Mouse (Mus musculus) megakaryocyte-erythroid progenitor cell, adult 5-6 weeks (primary cell): Measurements from ENCODE around the gene Cic. TPM values are rescaled to one million over a fixed set of nuclear protein-coding genes. Genes with fewer than 3 reads are reported as not detected.
"Not testable (repeated sequence)": the region's sequence is repeated elsewhere in the genome, so short reads cannot be mapped to it uniquely, and the experiment has no call there.

Source experiments
- ATAC-seq: replicated peaks from 2 replicates; pipeline ENCODE4 v1.8.0; 2016; ENCODE audit warnings: mild to moderate bottlenecking, inconsistent platforms; ENCODE audit not compliant: severe bottlenecking, poor library complexity, low FRiP score, low TSS enrichment
- total RNA-seq, 2 experiments: library from RNA; stranded (forward) in 1 of 2; stranded (reverse) in 1 of 2; fragments of 200-1000, 215-1000 nt in 1 of 2; fragments of >200 nt in 1 of 2; fragmentation: Nextera tagmentation in 1 of 2; gene quantifications; 2 replicates each; pipeline ENCODE4 v1.2.3; 2014 to 2017

Cic gene
- total RNA-seq, 2 experiments from 2014 or later, result 40.0 to 125 TPM

- ATAC-seq, result no peak
Measured at GRCm38 (mm10) chr7:25317446-25317999, 50.0 kb downstream of the Cic start.

DNA sequence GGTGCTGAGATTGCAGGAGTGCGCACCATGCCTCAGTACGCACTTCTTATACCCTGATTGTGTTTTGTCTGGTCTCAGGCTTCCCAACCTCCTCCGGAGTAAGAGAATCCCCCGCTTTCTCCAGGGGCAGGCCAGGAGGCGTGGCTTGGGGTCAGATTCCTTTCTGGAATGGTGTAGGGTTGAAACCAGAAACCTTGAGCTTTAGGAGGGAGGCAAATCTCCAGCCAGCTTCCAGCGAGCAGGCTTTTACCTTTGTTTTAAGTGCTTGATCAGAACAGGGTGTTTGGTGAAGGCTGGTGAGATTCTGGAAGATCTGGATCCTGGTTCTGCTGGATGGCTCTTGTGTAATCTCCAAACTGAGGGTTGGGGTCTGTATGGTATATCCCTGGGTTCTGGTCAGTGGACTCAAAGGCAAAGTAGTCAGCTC lies 54.6 kb downstream of the Cic start:
- ATAC-seq, result no peak

DNA sequence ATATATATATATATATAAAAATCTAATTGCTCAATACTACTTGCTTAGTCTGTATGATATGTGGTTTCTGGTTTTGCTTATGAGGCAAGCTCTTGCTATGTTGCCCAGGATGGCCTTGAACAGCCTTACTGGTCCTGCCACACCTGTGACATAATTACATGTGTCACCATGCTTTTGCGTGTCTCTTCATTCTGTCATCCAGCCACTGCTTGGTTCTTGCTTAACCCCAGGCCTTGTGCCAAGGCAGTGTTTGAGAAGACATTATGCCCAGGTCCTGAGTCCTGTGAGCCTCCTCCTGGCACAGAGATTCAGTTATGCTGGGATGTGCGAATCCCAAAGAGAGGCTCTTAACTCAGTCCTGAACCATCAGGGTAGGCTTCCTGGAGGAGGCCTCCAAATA lies 55.7 kb downstream of the Cic start:
- no peak for ATAC-seq

DNA sequence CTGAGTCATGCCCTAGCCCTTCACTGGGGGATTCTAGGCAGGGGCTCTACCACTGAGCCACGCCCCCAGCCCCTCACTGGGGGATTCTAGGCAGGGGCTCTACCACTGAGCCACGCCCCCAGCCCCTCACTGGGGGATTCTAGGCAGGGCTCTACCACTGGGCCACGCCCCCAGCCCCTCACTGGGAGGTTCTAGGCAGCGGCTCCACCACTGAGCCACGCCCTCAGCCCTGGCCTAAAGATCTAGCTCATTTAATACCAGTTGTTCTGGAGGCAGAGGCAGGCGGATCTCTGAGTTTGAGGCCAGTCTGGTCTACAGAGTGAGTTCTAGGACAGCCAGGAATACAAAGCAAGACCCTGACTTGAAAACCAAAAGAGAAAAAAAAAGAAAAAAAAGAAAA lies 57.9 kb downstream of the Cic start:
- ATAC-seq, result not testable (repeated sequence)

GRCm38 (mm10) chr7:25326233-25326632 lies 58.7 kb downstream of the Cic start:
- ATAC-seq, result no peak

- ATAC-seq, result peak; percentile 72
Measured at GRCm38 (mm10) chr7:25333596-25334307, 66.2 kb downstream of the Cic start.

DNA sequence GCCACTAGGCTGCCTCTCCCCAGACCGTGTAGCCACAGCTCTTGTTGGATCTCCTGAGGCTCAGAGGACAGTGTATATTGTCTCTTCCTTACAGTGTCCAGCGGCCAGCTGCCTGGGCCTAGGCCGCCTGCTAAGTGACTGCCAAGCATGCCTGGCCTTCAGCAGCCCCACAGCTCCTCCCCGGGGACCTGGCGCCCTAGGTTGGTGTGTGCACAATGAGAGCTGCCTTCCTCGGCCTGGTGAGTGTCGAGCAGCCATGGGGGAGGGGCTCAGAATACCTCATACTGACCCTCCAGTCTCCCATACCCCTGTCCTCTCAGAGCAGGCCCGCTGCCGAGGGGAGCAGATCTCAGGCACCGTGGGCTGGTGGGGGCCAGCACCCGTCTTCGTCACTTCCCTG lies 67.0 kb downstream of the Cic start:
- ATAC-seq, result no peak

GRCm38 (mm10) chr7:25339329-25339728 lies 71.8 kb downstream of the Cic start:
- no peak for ATAC-seq

DNA sequence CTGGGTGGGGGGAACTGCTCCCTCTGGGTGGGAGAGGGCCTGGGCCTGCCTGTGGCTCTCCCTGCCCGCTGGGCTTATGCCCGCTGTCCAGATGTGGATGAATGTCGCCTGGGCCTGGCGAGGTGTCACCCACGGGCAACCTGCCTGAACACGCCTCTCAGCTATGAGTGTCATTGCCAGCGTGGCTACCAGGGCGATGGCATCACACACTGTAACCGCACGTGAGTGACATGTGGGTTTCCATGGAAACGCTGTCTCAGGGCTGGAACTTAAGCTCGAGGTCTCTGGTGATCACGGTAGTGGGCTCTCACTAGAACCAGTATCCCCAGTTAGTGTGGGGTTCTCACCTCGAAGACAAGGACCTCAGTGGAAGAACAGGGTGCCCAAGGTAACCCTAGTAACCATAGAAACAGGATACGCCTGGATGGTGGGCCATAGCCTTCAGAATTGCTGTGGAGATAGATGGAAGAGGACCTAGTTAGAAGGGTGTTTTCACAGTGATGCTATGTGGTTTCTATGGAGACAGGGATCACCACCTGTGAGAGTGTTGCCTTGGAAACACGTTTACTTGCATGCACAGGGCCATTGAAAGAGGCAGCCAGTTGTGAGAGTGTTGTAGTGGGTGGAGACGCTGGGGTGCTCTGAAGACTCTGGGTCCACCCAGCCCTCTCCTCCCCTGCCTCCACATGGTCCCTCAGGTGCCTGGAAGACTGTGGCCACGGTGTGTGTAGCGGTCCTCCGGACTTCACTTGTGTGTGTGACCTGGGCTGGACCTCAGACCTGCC lies 73.7 kb downstream of the Cic start:
- ATAC-seq, result 0 out of 2 replicates have a peak, but pooled peaks have one; percentile 14

Other genes starting within 250 kb of the Cic start
- 20.9 and 31.7 TPM in 2 replicates for gene Grik5, start 195.4 kb upstream of the Cic start, total RNA-seq (2014; fragmentation: Nextera tagmentation)
- gene Grik5, start 195.4 kb upstream of the Cic start, total RNA-seq (2017), result 0.23 and 6.4 TPM in 2 replicates
- gene Zfp574, start 195.1 kb upstream of the Cic start, total RNA-seq (2014; fragmentation: Nextera tagmentation), result 12.0 and 18.6 TPM in 2 replicates
- gene Zfp574, start 195.1 kb upstream of the Cic start, total RNA-seq (2017), result 3.7 and 6.9 TPM in 2 replicates
- gene Pou2f2, start 88.0 kb upstream of the Cic start, total RNA-seq (2014; fragmentation: Nextera tagmentation), result 0.40 and 0.57 TPM in 2 replicates
- 0.91 TPM in 1 of 2 replicates, not detected in the other for gene Pou2f2, start 88.0 kb upstream of the Cic start, total RNA-seq (2017)
- gene Dedd2, start 47.1 kb upstream of the Cic start, total RNA-seq (2014; fragmentation: Nextera tagmentation), result 16.0 and 24.9 TPM in 2 replicates
- 13.5 and 15.2 TPM in 2 replicates for gene Dedd2, start 47.1 kb upstream of the Cic start, total RNA-seq (2017)
- 18.8 and 20.3 TPM in 2 replicates for gene Zfp526, start 46.3 kb upstream of the Cic start, total RNA-seq (2014; fragmentation: Nextera tagmentation)
- 10.1 and 12.5 TPM in 2 replicates for gene Zfp526, start 46.3 kb upstream of the Cic start, total RNA-seq (2017)
- 97.9 and 123 TPM in 2 replicates for gene Gsk3a, start 29.9 kb upstream of the Cic start, total RNA-seq (2014; fragmentation: Nextera tagmentation)
- gene Gsk3a, start 29.9 kb upstream of the Cic start, total RNA-seq (2017), result 49.1 and 74.7 TPM in 2 replicates
- gene Erf, start 16.9 kb upstream of the Cic start, total RNA-seq (2014; fragmentation: Nextera tagmentation), result 8.7 and 18.9 TPM in 2 replicates
- 6.2 and 8.6 TPM in 2 replicates for gene Erf, start 16.9 kb upstream of the Cic start, total RNA-seq (2017)
- gene Pafah1b3, start 30.3 kb downstream of the Cic start, total RNA-seq (2014; fragmentation: Nextera tagmentation), result 22.0 and 23.2 TPM in 2 replicates
- 12.8 and 26.3 TPM in 2 replicates for gene Pafah1b3, start 30.3 kb downstream of the Cic start, total RNA-seq (2017)
- not detected in 2 replicates for gene Prr19, start 33.7 kb downstream of the Cic start, total RNA-seq (2014; fragmentation: Nextera tagmentation)
- not detected in 2 replicates for gene Prr19, start 33.7 kb downstream of the Cic start, total RNA-seq (2017)
- not detected in 2 replicates for gene Tmem145, start 38.4 kb downstream of the Cic start, total RNA-seq (2014; fragmentation: Nextera tagmentation)
- not detected in 2 replicates for gene Tmem145, start 38.4 kb downstream of the Cic start, total RNA-seq (2017)
- 2.5 and 2.6 TPM in 2 replicates for gene Megf8, start 49.5 kb downstream of the Cic start, total RNA-seq (2014; fragmentation: Nextera tagmentation)
- gene Megf8, start 49.5 kb downstream of the Cic start, total RNA-seq (2017), result 2.4 and 2.7 TPM in 2 replicates
- gene Cnfn, start 102.0 kb downstream of the Cic start, total RNA-seq (2014; fragmentation: Nextera tagmentation), result not detected in 2 replicates
- gene Cnfn, start 102.0 kb downstream of the Cic start, total RNA-seq (2017), result not detected in 2 replicates
- 7.1 and 12.6 TPM in 2 replicates for gene Lipe, start 131.0 kb downstream of the Cic start, total RNA-seq (2014; fragmentation: Nextera tagmentation)
- 4.5 and 6.4 TPM in 2 replicates for gene Lipe, start 131.0 kb downstream of the Cic start, total RNA-seq (2017)
- not detected in 2 replicates for gene Cxcl17, start 145.2 kb downstream of the Cic start, total RNA-seq (2014; fragmentation: Nextera tagmentation)
- gene Cxcl17, start 145.2 kb downstream of the Cic start, total RNA-seq (2017), result not detected in 2 replicates
- 6.6 and 6.8 TPM in 2 replicates for gene Ceacam1, start 209.9 kb downstream of the Cic start, total RNA-seq (2014; fragmentation: Nextera tagmentation)
- 1.3 and 6.4 TPM in 2 replicates for gene Ceacam1, start 209.9 kb downstream of the Cic start, total RNA-seq (2017)